Mouse (Mus musculus) myocyte (in vitro differentiated cells): Measurements from ENCODE around the gene Elmod3. TPM values are rescaled to one million over a fixed set of nuclear protein-coding genes. Genes with fewer than 3 reads are reported as not detected.
A peak's percentile ranks its signal among the peaks of the same experiment; 100 is the strongest.

Experiments
- H3K27me3 ChIP-seq: one replicate; pipeline ENCODE4 v1.6.1; 2011; ENCODE audit not compliant: control insufficient read depth, insufficient read depth, insufficient read length
- H3K36me3 ChIP-seq: one replicate; pipeline ENCODE4 v1.6.1; 2011; ENCODE audit not compliant: control insufficient read depth, insufficient read depth
- H3K4me2 ChIP-seq: one replicate; pipeline ENCODE4 v1.6.1; 2011; ENCODE audit warnings: low read depth, control low read depth
- H3K4me3 ChIP-seq: one replicate; pipeline ENCODE4 v1.5.1; 2011; ENCODE audit warnings: mild to moderate bottlenecking, control low read depth, moderate library complexity
- H3K79me2 ChIP-seq: one replicate; pipeline ENCODE4 v1.6.1; 2011; ENCODE audit not compliant: control insufficient read depth, insufficient read depth
- H3ac ChIP-seq: one replicate; pipeline ENCODE4 v1.6.1; 2011; ENCODE audit not compliant: control insufficient read depth, insufficient read length
- CEBPB ChIP-seq: IDR thresholded peaks from 2 replicates; pipeline ENCODE4 v1.6.1; 2011; ENCODE audit warnings: mild to moderate bottlenecking, moderate library complexity; ENCODE audit not compliant: poor library complexity, insufficient read depth, severe bottlenecking
- E2F4 ChIP-seq: IDR thresholded peaks from one replicate; pipeline ENCODE4 v1.6.1; 2011; ENCODE audit warnings: mild to moderate bottlenecking, control low read depth, moderate library complexity; ENCODE audit not compliant: insufficient read depth
- MAX ChIP-seq: IDR thresholded peaks from one replicate; pipeline ENCODE4 v1.6.1; 2011; ENCODE audit warnings: low read depth, mild to moderate bottlenecking, control low read depth
- MYOD1 ChIP-seq, 3 experiments: IDR thresholded peaks; one replicate each; pipeline ENCODE4 v1.6.1; 2011; ENCODE audit warnings: control low read depth in 2 of 3, low read depth in 2 of 3, mild to moderate bottlenecking in 2 of 3, moderate library complexity in 1 of 3; ENCODE audit not compliant: insufficient read length in 2 of 3, control insufficient read depth in 1 of 3
- MYOG ChIP-seq, 3 experiments: IDR thresholded peaks; one replicate each; pipeline ENCODE4 v1.6.1; 2011; ENCODE audit warnings: control low read depth in 2 of 3, low read depth in 2 of 3, mild to moderate bottlenecking in 2 of 3; ENCODE audit not compliant: insufficient read length in 2 of 3, control insufficient read depth in 1 of 3, insufficient read depth in 1 of 3
- POLR2A ChIP-seq: IDR thresholded peaks from one replicate; pipeline ENCODE4 v1.6.1; 2011; ENCODE audit warnings: low read depth, mild to moderate bottlenecking, control low read depth, moderate library complexity; ENCODE audit not compliant: insufficient read length
- POLR2AphosphoS2 ChIP-seq: IDR thresholded peaks from one replicate; pipeline ENCODE4 v1.6.1; 2011; ENCODE audit warnings: low read depth, control low read depth; ENCODE audit not compliant: insufficient read length
- REST ChIP-seq: IDR thresholded peaks from one replicate; pipeline ENCODE4 v1.6.1; 2011; ENCODE audit warnings: mild to moderate bottlenecking, control low read depth, moderate library complexity; ENCODE audit not compliant: insufficient read depth, insufficient read length
- SRF ChIP-seq: IDR thresholded peaks from one replicate; pipeline ENCODE4 v1.6.1; 2011; ENCODE audit warnings: low read depth; ENCODE audit not compliant: control insufficient read depth, insufficient read length
- TCF12 ChIP-seq: IDR thresholded peaks from one replicate; pipeline ENCODE4 v1.6.1; 2011; ENCODE audit warnings: mild to moderate bottlenecking, control low read depth; ENCODE audit not compliant: poor library complexity, insufficient read depth, severe bottlenecking
- TCF3 ChIP-seq: IDR thresholded peaks from one replicate; pipeline ENCODE4 v1.6.1; 2011; ENCODE audit warnings: low read depth, control low read depth; ENCODE audit not compliant: insufficient read length
- USF1 ChIP-seq: IDR thresholded peaks from one replicate; pipeline ENCODE4 v1.6.1; 2011; ENCODE audit warnings: low read depth, mild to moderate bottlenecking, control low read depth, moderate library complexity
- polyA plus RNA-seq: library from polyadenylated mRNA; unstranded; fragments of >200 nt; fragmentation: generic; extraction: Trizol; gene quantifications from one replicate; pipeline ENCODE4 v1.2.1, GENCODE M21; 2012; ENCODE audit warnings: missing spikeins

The Elmod3 gene
- polyA plus RNA-seq, 1 experiment: 6.4 TPM

- Histone ChIP-seq H3ac (no peak within 1 kb of the TSS), H3K36me3 (no peaks in the 10 kb centered on the region), H3K4me3 (no peak within 1 kb of the TSS), H3K27me3 (no peaks in the 10 kb centered on the region), H3K4me2 (peak within 1 kb of the TSS; percentile 72), H3K79me2 (no peaks in the 10 kb centered on the region)
- TF ChIP-seq TCF12 (no peak), MYOD1 (IDR thresholded peaks at IDR 0.05; ENCODE audit: control insufficient read depth in 1 of 3, insufficient read length in 2 of 3, low read depth in 2 of 3) (no peak), REST (no peak), TCF3 (no peak), USF1 (no peak), E2F4 (no peak), SRF (no peak), POLR2AphosphoS2 (no peak), CEBPB (no peak), MAX (no peak), POLR2A (no peak), MYOG (IDR thresholded peaks at IDR 0.05; ENCODE audit: control insufficient read depth in 1 of 3, insufficient read depth in 1 of 3, insufficient read length in 2 of 3, low read depth in 2 of 3) (no peak)
Measured at GRCm38 (mm10) chr6:72521607-72522006, 76.6 kb downstream of the Elmod3 start, which contains the start of gene Sh2d6. Gene Sh2d6 (minus strand): TSS chr6:72521707.

GRCm38 (mm10) chr6:72520904-72521303, 77.3 kb downstream of the Elmod3 start:
- H3ac ChIP-seq: no peak overlapping the region
- no peaks in the 10 kb centered on the region for H3K27me3 ChIP-seq
- no peak for TF ChIP-seq USF1
- TF ChIP-seq MYOG (IDR thresholded peaks at IDR 0.05; ENCODE audit: control insufficient read depth in 1 of 3, insufficient read depth in 1 of 3, insufficient read length in 2 of 3, low read depth in 2 of 3): no peak
- no peak for TF ChIP-seq TCF3
- TF ChIP-seq E2F4: no peak
- no peak for TF ChIP-seq MYOD1 (IDR thresholded peaks at IDR 0.05; ENCODE audit: control insufficient read depth in 1 of 3, insufficient read length in 2 of 3, low read depth in 2 of 3)
- TF ChIP-seq CEBPB: no peak
- TF ChIP-seq POLR2AphosphoS2: no peak
- TF ChIP-seq TCF12: no peak
- no peak overlapping the region for H3K4me3 ChIP-seq
- no peaks in the 10 kb centered on the region for H3K79me2 ChIP-seq
- H3K4me2 ChIP-seq: no peak overlapping the region
- no peaks in the 10 kb centered on the region for H3K36me3 ChIP-seq

GRCm38 (mm10) chr6:72519892-72520663, 78.1 kb downstream of the Elmod3 start:
- H3K36me3 ChIP-seq: no peaks in the 10 kb centered on the region
- H3K4me3 ChIP-seq: no peak overlapping the region
- H3K4me2 ChIP-seq: peak overlapping the region; percentile 24
- no peak overlapping the region for H3ac ChIP-seq
- no peaks in the 10 kb centered on the region for H3K27me3 ChIP-seq
- TF ChIP-seq MYOG (IDR thresholded peaks at IDR 0.05; ENCODE audit: control insufficient read depth in 1 of 3, insufficient read depth in 1 of 3, insufficient read length in 2 of 3, low read depth in 2 of 3) (no peak), TCF12 (no peak)
- no peaks in the 10 kb centered on the region for H3K79me2 ChIP-seq

GRCm38 (mm10) chr6:72519303-72519702, 78.9 kb downstream of the Elmod3 start:
- Histone ChIP-seq H3K36me3 (no peaks in the 10 kb centered on the region), H3K79me2 (no peaks in the 10 kb centered on the region), H3ac (no peak overlapping the region), H3K4me3 (no peak overlapping the region), H3K27me3 (no peaks in the 10 kb centered on the region), H3K4me2 (no peak overlapping the region)
- TF ChIP-seq TCF3: no peak
- TF ChIP-seq POLR2A: no peak
- no peak for TF ChIP-seq REST

GRCm38 (mm10) chr6:72518842-72519241, 79.4 kb downstream of the Elmod3 start:
- H3ac ChIP-seq: no peak overlapping the region
- H3K27me3 ChIP-seq: no peaks in the 10 kb centered on the region
- no peaks in the 10 kb centered on the region for H3K79me2 ChIP-seq
- TF ChIP-seq SRF (no peak), REST (no peak), TCF3 (no peak), MYOG (IDR thresholded peaks at IDR 0.05; ENCODE audit: control insufficient read depth in 1 of 3, insufficient read depth in 1 of 3, insufficient read length in 2 of 3, low read depth in 2 of 3) (no peak), POLR2A (no peak), USF1 (no peak), CEBPB (no peak), MAX (no peak), TCF12 (no peak), E2F4 (no peak)
- no peak overlapping the region for H3K4me3 ChIP-seq
- no peak overlapping the region for H3K4me2 ChIP-seq
- no peaks in the 10 kb centered on the region for H3K36me3 ChIP-seq

Other genes starting within 250 kb of the Elmod3 start
- gene Tmem150a, start 243.0 kb downstream of the Elmod3 start, polyA plus RNA-seq: 26.7 TPM
- gene Rnf181, start 231.5 kb downstream of the Elmod3 start, polyA plus RNA-seq: 169 TPM
- 544 TPM for gene Vamp5, start 217.9 kb downstream of the Elmod3 start, polyA plus RNA-seq
- 107 TPM for gene Vamp8, start 207.7 kb downstream of the Elmod3 start, polyA plus RNA-seq
- gene Ggcx, start 184.1 kb downstream of the Elmod3 start, polyA plus RNA-seq: 17.5 TPM
- 142 TPM for gene Mat2a, start 158.9 kb downstream of the Elmod3 start, polyA plus RNA-seq
- gene Sh2d6, start 76.7 kb downstream of the Elmod3 start, polyA plus RNA-seq: 1.1 TPM
- 394 TPM for gene Capg, start 54.0 kb downstream of the Elmod3 start, polyA plus RNA-seq
- gene Retsat, start 62 bp upstream of the Elmod3 start, polyA plus RNA-seq: 14.9 TPM
- 16.3 TPM for gene Tgoln1, start 18.6 kb upstream of the Elmod3 start, polyA plus RNA-seq
- gene Tcf7l1, start 190.8 kb upstream of the Elmod3 start, polyA plus RNA-seq: 13.3 TPM